Mouse (Mus musculus) thymus, adult 2 months (tissue): ENCODE measurements around the gene Cdh15.

Experiments
- CTCF ChIP-seq: fragments of 200-500 bp; IDR thresholded peaks from 2 replicates; pipeline ENCODE4 v1.5.1; 2012; ENCODE audit warnings: mild to moderate bottlenecking, control low read depth, low read length, moderate library complexity, borderline replicate concordance; ENCODE audit not compliant: control insufficient read depth, poor library complexity, insufficient read depth; ENCODE audit errors: extremely low read depth
- POLR2A ChIP-seq: fragments of 200-500 bp; IDR thresholded peaks from 2 replicates; pipeline ENCODE4 v1.6.1; 2012; ENCODE audit warnings: mild to moderate bottlenecking, low read length, control low read depth, moderate library complexity; ENCODE audit not compliant: control insufficient read depth, poor library complexity, insufficient read depth; ENCODE audit errors: extremely low read depth

GRCm38 (mm10) chr8:122859843-122860242 lies 12.1 kb downstream of the Cdh15 start:
- TF ChIP-seq CTCF (no peak), POLR2A (no peak)
